ENCODE assay signal across 18 mouse cellular contexts in genomic region chr19:17151781-17152180, GRCm38 (mm10).
"Had no signal": no experiment of that assay in that cellular context is flagged by ENCODE, and none has a peak within 500 bp of the region (broad histone marks: within the 10 kb centered on the region; RNA-seq: fewer than 3 reads in every experiment).

No protein-coding gene starts in this region.

- ATAC-seq: midbrain, embryonic 13.5 days; midbrain, embryonic 16.5 days had no signal

- H3K27me3 ChIP-seq: midbrain, embryonic 13.5 days; neural tube, embryonic 13.5 days; neural tube, embryonic 15.5 days; stomach, embryonic 15.5 days had no signal

- H3K27ac ChIP-seq: midbrain, embryonic 10.5 days; midbrain, embryonic 13.5 days; neural tube, embryonic 13.5 days; neural tube, embryonic 15.5 days; stomach, embryonic 15.5 days; stomach, postnatal 0 days had no signal

- H3K4me2 ChIP-seq: lung, embryonic 14.5 days; midbrain, embryonic 13.5 days; neural tube, embryonic 13.5 days; neural tube, embryonic 15.5 days; stomach, embryonic 15.5 days had no signal

- H3K9ac ChIP-seq: lung, embryonic 14.5 days; midbrain, embryonic 13.5 days; neural tube, embryonic 13.5 days; neural tube, embryonic 15.5 days; stomach, embryonic 15.5 days had no signal

- H3K36me3 ChIP-seq: midbrain, embryonic 10.5 days; midbrain, embryonic 13.5 days; neural tube, embryonic 13.5 days; neural tube, embryonic 15.5 days; stomach, embryonic 15.5 days had no signal

- H3K4me3 ChIP-seq: midbrain, embryonic 10.5 days; midbrain, embryonic 13.5 days; myocyte; neural tube, embryonic 13.5 days; neural tube, embryonic 15.5 days; stomach, embryonic 15.5 days had no signal

- H3K9me3 ChIP-seq: midbrain, embryonic 10.5 days; midbrain, embryonic 13.5 days; neural tube, embryonic 13.5 days; neural tube, embryonic 15.5 days; stomach, embryonic 15.5 days had no signal

- DNase-seq: lung, adult 18-20 months; lung, embryonic 14.5 days; lung, postnatal 10 days; lung, postnatal 4 days; retina, postnatal 1 day; right cerebral cortex, adult 18-20 months; right cerebral cortex, postnatal 14 days; thymus, adult 2 months; thymus, postnatal 25 days; thymus, postnatal 4 days had no signal

- H3K4me1 ChIP-seq: midbrain, embryonic 10.5 days; neural tube, embryonic 13.5 days; neural tube, embryonic 15.5 days; stomach, embryonic 15.5 days had no signal
